Comparison of ENCODE assay signal across 19 mouse cellular contexts in the genomic region with DNA sequence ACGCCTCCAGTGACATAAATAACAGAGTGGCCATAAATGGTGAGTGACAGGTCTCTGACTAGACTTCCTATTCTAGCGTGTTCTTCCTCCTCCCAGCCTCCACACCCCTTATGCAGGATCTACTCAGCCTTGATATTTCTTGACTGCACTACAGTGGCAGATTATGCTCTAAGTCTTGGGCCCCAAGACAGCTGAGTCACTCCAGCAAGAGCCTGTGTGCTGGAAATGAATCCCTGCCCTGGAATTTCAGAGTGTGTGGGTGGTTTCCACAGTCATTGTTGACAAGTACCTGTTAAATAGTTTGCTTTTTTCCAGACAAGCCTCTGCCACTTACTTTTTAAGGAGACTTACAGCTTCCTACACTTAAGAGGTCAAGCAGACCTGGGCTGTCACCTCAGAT.
A peak's percentile ranks its signal among the peaks of the same experiment; 100 is the strongest.
DNase-seq lines count a peak whose midpoint lies in the region; ATAC-seq lines count a peak whose summit lies in the region.
"Had no signal": no experiment of that assay in that cellular context is flagged by ENCODE, and none has a peak within 500 bp of the region (broad histone marks: within the 10 kb centered on the region; RNA-seq: fewer than 3 reads in every experiment).

No protein-coding gene starts in this region.

- no peak for DNase-seq in frontal cortex, postnatal 10 days (ENCODE audit: low spot score in 2 of 2)
- DNase-seq in left cerebral cortex, adult 18-20 months (ENCODE audit: low spot score in 2 of 2) = peak; percentile 25
- DNase-seq in left cerebral cortex, postnatal 4 days = no peak
- DNase-seq in testis, postnatal 10 days (ENCODE audit: low spot score) = peak; percentile 6
- DNase-seq in testis, postnatal 14 days (ENCODE audit: low spot score) = no peak
- DNase-seq in embryo, embryonic 10.5 days (ENCODE audit: low spot score) = no peak
- DNase-seq: adrenal gland, postnatal 14 days; cerebellum, adult 18-20 months; cerebellum, adult 9-11 months; cerebellum, postnatal 36 days; gastrocnemius, postnatal 36 days; heart, adult 18-20 months; heart, postnatal 36 days had no signal

- peak; percentile 85 for ATAC-seq in frontal cortex, adult (ENCODE audit: low TSS enrichment)
- ATAC-seq: activated CD4-positive, CD25-positive, alpha-beta regulatory T cell, adult 4 months; forebrain, embryonic 15.5 days; hindbrain, embryonic 16.5 days; inflammation-experienced regulatory T-cells, adult 6 months; Patski had no signal

- intact Hi-C loops in left cerebral cortex, postnatal 4 days (cut with DNase I) = no loop called here

Comparison
In these comparisons a context has a peak if more than half of its experiments do, and no peak if none do; other contexts are left out.
1. DNase-seq: peak in left cerebral cortex, adult 18-20 months (2 of 2) and testis, postnatal 10 days (single experiment); none in frontal cortex, postnatal 10 days (0 of 2), left cerebral cortex, postnatal 4 days (single experiment), testis, postnatal 14 days (single experiment) and embryo, embryonic 10.5 days (single experiment).